Mouse (Mus musculus) c-Kit-negative CD71-positive TER-119-positive erythroid progenitor cells, embryonic 14.5 days (primary cell): ENCODE measurements around the gene Hist1h1t.

Experiments used
- DNase-seq: peaks from one replicate; pipeline ENCODE4 v3.0.0-alpha.2; 2013; ENCODE audit warnings: low read depth, low spot score

The Hist1h1t gene

GRCm38 (mm10) chr13:23695514-23695913, at the start of gene Hist1h1t:
Gene Hist1h1t, plus strand, starts transcription at chr13:23695814.
- no peak for DNase-seq

GRCm38 (mm10) chr13:23659636-23660366, 35.8 kb upstream of the Hist1h1t start:
- no peak for DNase-seq

DNA sequence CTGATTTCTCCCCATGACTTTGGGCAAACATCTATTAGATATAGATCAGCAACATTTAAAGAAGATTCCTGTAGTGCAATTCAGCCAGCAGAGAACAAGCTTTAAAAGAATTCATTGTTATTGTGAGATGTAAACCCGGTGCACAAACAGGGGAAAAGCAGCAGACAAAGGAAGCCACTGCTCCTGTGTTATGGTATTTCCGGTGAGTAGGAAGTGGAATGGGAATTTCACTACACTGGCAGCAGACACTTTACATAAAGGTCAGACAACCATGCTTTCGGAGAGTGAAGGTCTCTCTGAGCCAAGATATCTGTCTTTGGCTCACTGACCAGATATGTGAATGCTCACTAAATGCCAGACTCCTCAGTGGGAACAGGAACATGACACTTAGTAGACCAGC, 33.1 kb upstream of the Hist1h1t start:
- DNase-seq = no peak

DNA sequence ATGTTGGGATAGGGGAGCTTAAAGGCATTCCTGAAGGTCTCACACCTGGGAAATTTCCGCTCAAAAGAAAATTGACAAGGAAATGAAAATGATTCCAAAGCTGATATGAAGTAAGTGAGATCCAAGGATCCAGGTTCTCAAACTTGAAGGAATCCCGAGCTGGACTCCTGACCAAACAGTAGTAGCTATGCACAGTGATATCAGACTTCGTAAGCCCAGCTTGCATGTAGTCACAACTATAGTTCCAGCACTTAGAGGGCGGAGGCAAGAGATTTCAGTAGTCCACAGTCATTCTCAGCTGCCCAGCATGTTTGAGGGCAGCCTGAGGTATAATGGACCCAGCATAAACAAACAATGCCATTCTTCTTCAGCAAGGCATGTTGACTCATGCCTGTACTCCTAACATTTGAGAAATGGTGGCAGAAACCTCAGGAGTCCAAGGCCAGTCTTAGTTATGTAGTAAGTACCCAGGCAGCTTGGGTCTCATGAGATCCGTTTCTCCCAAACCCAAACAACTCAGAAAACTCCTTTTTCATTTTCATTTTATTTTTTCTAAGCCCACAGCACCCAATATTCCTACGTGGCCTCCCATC, 13.5 kb upstream of the Hist1h1t start:
- no peak for DNase-seq

GRCm38 (mm10) chr13:23682623-23682946, 13.0 kb upstream of the Hist1h1t start:
- DNase-seq = no peak

DNA sequence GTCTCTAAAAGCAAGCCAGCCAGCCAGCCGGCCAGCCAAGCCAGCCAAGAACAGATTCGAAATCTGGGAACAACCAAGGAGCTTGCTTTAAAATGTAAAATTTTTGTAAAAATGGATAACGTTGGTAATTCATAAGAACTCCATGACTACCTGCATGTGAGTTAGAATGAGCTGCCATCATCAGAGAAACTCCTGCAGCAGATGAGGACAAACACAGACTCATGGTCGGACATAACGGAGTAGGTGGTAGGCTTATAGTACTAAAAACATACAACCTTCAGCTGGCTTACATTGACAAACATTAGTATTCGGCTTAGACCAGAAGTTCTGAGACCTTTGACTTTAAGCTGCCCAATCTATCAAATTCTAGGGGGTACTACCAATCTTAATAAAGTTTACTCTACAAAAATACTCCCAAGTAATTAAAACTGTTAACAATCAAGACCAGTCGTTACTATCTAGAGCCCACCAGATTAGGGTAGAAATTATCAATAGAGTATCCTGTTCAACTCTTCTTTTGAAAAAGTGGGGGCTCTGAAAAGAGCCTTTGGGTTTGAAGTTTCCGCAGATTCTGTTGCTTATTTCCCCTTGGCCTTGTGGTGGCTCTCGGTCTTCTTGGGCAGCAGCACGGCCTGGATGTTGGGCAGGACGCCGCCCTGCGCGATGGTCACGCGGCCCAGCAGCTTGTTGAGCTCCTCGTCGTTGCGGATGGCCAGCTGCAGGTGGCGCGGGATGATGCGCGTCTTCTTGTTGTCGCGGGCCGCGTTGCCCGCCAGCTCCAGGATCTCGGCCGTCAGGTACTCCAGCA, 12.5 kb upstream of the Hist1h1t start:
- peak; percentile 48 for DNase-seq

- DNase-seq = peak; percentile 98
Observed at GRCm38 (mm10) chr13:23683755-23684281, 11.8 kb upstream of the Hist1h1t start, which contains the start of the genes Hist1h2ac and Hist1h2bc. Gene Hist1h2ac, minus strand, starts transcription at chr13:23683948. Gene Hist1h2bc, plus strand, starts transcription at chr13:23684199.

GRCm38 (mm10) chr13:23684295-23684945, 11.2 kb upstream of the Hist1h1t start:
- peak; percentile 81 for DNase-seq

DNA sequence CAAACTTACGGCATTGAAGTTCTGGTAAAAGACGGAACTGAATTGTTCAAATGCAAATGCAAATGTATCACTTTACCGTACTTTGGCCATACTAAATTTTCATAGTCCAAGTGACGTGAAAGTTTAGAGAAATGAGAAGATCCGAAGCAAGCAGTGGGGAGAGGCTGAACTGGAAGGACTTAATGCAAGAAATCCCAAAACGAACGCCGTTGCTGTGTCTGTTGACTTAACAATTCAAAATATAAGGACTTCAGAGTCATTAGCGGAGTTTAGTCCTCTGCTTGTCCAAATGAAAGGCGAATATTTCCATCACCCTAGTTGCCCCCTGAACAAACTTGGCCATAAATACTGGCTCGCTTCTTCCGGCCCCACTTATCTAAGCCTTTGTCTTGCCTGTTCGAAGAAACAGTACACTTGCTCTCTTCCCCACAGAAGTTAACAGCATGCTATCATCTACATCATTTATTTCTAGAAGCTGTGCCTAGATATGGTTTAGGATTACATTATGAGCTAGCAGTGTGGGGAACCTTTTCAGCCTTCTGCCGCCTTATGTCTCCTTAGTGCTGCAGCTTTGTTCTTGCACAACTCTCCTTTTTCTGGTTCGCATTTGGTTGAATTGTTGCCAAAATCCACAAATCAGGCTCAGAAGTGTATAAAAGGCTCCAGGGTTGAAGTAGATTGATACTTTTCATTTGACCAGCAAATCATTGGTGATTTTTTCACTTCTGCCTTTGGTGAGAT, 10.3 kb upstream of the Hist1h1t start:
- peak; percentile 42 for DNase-seq

GRCm38 (mm10) chr13:23685966-23686365, 9.6 kb upstream of the Hist1h1t start:
- no peak for DNase-seq

GRCm38 (mm10) chr13:23687181-23687580, 8.4 kb upstream of the Hist1h1t start:
- DNase-seq = no peak

GRCm38 (mm10) chr13:23687907-23688306, 7.7 kb upstream of the Hist1h1t start:
- no peak for DNase-seq

GRCm38 (mm10) chr13:23688956-23689355, 6.7 kb upstream of the Hist1h1t start:
- DNase-seq = no peak

- DNase-seq = no peak
Observed at GRCm38 (mm10) chr13:23689459-23689858, 6.2 kb upstream of the Hist1h1t start.

DNA sequence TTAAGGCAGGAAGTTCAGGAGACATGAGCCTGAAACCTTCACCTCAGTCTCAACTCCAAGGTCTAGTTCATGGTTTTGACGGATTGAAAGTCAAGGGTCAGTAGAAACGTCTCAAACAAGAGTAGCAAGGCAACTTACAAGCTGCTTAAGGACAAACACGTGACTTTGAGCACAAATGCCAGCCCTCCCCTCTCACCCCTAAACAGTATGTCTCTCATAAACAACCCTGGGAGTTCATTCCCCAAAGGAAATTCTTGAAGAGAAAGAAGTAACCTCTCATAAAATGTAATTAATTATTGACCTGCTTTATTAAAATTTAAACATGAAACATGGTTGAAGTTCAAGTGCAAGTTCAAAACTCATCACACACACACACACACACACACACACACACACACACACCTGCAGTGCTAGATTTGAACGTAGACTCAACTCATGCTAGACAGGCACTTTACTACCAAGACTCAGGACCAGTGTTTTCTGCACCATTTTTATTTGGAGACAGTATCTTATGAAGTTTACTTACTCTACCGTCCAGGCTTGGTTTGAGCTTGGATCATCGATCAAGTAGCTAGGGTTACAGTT, 1.7 kb upstream of the Hist1h1t start:
- DNase-seq = no peak

DNA sequence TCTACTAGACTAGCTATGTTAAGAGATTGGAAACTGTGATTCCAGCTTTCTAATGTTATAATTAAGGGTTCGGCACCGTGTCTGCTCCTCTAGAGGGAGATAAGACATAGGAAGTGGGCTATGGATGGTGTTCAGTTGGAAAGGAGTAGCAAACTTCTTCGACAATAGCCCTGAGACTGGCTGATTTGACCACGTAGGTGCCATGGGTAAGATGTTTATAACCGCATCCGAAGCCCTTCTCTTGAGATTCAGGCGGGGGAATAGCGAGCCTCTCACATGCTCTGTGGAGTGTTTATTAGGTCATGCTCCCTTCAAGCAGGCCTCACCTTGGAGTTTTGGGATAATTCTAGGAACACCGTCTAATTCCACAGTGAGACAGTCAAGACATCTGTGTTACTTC, 658 bp upstream of the Hist1h1t start:
- DNase-seq = no peak

- DNase-seq = peak; percentile 47
Observed at GRCm38 (mm10) chr13:23696061-23696474, 454 bp downstream of the Hist1h1t start.

DNA sequence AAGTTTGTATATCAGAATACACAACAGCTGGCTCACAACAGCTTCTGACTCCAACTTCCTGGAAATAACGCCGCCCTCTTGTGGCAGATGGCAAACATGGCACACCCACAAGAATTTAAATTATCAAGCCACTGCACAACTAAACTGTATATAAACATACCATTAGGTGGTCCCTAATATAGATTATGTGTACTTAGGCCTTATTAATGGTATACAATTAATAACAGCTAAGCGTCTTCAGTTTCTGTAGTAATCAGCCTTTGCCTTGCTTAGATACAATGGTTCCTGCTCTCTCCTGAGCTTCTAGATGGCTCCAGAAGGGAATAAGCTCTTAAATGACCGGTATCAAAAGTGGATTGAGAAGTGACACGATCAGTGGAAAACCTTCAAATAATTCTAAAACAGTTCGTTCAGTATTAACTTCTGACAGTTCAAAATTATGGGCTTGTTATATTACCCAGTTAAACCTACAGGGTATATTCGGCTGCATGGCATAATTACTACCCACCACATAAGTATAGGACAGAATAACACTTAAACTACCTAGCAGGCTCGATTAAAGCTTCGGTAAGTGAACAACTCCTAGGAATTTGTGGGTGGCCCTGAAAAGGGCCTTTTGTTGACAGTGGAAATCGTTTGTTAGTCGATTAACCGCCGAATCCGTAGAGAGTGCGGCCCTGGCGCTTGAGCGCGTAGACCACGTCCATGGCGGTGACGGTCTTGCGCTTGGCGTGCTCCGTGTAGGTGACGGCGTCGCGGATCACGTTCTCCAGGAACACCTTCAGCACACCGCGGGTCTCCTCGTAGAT, 2.1 kb downstream of the Hist1h1t start:
- DNase-seq = peak; percentile 89

GRCm38 (mm10) chr13:23698300-23698693, 2.7 kb downstream of the Hist1h1t start, which contains the start of gene Hist1h4c:
Gene Hist1h4c, minus strand, starts transcription at chr13:23698454.
- peak; percentile 100 for DNase-seq

- DNase-seq = no peak
Observed at GRCm38 (mm10) chr13:23698996-23699395, 3.4 kb downstream of the Hist1h1t start.
